Mouse (Mus musculus) urinary bladder, postnatal 4 days (tissue): ENCODE measurements around the gene Doc2a.

ENCODE experiments used
- DNase-seq, 2 experiments: peaks; one replicate each; pipeline ENCODE4 v3.0.0; 2021 to 2022; ENCODE audit warnings: low spot score in 2 of 2

Gene Doc2a

DNA sequence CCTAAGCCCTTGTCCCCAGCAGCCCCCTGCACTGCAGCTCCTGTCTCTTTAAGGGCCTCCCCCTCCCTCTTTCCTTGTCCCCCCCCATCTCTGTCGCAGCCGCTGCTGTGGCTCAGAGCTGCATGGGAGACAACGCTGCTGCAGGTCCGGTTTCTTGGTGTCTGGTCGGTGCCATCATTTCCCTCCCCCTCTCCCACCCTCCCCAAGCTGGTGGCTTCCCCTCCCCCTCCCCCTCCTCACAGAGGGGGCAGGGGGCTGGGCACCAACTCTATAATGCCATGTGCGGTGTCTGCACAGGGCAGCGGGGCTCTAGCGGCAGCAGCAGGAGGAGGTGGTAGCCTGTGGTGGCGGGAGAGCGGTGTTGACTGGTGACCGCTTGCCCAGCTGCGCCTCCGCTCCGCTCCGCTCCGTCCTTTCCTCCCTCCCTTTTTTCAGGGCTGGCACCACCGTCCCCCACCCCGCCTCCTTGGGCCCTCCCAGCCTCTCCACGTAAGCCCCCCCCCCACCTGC, 24.0 kb upstream of the Doc2a start:
- DNase-seq, result no peak

DNA sequence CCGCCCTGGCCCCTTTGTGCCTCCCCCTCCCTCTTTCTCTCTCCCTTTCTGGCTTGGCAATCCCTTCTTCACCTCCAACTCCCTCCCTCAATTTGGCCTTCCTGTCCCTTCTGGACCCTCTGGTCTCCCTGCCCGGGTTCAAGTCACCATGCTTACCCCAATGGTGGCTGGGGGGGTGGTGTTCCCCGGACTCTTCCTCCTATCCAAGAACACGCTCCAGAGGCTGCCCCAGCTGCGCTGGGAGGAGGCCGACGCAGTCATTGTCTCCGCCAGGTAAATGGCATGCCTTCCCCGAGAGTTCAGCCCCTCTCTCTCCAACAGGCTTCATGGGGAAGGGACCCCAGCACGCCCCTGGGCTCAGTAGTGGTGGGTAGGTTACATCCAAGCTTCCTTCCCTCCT, 23.3 kb upstream of the Doc2a start:
- DNase-seq, result no peak

DNA sequence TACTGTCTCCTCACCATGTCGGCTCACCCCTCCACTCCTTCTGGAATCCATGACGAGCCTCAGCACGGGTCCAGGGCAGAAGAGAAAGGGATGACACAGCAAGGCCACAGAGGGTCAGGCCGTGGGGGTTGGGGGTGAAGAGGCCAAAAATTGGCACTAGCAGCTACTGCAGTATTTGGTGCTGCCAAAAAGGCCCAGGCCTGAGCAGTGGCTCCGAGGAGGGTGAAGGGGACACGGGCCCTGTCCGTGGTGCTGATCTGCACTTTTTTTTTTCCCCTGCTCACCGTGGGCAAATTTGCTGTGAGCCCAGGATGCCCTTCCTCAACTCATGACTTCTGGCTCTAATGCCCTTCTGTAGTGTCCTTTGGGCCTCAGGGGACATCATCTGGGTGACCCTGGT, 21.8 kb upstream of the Doc2a start:
- DNase-seq, result no peak

DNA sequence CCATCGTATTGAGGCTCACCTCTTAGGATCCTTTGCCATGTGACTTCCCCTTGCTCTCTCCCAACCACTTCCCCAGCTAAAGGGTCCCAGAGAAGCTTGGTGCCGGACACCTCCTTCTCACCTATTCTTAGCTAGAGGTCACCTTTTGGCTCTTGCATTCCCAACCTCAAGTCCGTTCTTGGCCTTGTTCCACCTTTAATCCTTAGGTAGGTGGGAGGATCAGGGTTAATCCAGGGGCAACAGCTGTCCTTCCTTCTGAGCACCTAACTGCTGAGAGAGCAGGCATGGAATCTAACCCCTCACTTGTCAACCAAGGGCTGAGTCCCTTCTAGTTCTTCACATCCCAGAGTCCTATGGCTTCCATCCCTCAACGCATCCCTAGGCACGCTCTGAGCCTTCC, 21.3 kb upstream of the Doc2a start:
- no peak for DNase-seq

DNA sequence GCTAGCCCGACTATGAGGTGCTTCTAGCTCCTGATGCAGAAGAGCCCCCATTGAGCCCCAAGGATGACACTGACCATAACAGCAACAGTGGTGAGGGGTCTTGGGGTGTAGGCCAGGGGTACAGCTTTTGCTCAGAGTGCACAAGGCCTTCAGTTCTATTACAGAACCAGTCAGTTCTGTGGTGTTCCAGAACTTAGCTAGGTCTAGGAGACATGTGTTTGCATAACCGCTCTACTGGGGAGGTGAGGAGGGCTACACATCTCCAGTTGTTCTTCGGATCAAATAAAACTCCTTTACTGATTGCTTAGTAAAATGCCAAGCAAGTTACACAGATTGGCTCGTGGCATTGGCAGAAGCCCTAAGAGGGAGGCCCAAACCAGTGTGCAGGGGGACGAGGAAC, 15.7 kb upstream of the Doc2a start, which contains the start of gene 4930451I11Rik:
4930451I11Rik (minus strand) TSS at position 101 of the 400 bp plus-strand sequence.
- no peak for DNase-seq

DNA sequence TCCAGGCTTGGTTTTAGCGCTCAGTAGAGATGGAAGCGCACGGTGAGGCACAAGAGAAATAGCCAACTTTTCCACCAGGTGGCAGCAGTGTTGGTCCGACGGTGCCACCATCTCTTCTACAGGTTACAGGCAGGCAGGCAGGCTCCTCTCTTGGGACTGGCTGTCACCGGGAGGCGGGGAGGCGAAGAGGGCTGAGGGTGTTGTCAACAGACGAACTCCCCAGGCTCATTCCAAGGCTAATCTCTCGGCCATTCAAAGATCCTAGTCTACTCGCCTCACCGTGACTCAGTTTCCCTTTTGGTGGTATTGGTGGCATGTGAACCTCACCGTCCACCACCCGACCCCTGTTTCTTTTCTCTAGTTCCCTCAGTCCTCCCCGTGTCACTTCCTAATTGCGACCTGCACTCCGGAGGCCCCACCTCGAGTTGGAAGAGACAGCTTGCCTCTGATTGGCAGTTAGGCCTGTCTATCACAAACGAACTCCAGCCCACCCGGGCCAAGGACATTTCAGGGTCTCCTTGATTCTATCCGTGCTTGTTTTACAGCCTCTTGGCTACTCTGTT, 15.1 kb upstream of the Doc2a start:
- peak; percentile 48 to 75 for DNase-seq

DNA sequence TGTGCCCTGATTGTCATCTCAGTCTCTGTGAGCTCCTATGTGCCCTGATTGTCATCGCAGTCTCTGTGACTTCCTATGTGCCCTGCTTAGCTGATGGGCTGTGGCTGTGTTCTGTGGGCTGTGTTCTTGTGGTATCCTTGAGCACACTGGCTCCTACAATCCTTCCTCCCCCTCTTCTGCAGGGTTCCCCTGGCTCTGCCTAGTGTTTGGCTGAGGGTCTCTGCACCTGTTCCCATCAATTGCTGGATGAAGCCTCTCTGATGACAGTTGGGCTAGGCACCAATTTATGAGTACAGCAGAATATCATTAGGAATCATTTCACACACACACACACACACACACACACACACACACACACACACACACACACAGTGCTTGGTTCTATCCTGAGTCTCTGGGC, 13.9 kb upstream of the Doc2a start:
- DNase-seq, result no peak

DNA sequence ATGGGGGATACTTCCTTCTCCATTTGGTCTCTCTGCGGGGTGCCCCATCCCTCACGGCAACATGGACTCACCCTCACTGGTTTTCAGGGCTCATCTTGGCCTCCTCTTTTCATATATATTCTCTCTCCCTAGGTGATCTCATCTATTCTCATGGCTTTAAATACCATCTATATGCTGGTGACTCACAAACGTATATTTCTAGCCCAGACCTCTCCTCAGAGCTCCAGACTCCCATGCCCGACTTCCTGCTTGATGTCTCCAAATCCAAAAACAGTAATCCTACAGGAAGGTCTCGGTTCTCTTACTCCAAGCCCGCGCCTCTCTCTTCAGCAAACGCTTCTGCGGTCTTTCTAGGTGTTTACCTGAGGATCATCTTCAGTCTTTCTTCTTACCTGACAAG, 3.9 kb upstream of the Doc2a start:
- no peak for DNase-seq

DNA sequence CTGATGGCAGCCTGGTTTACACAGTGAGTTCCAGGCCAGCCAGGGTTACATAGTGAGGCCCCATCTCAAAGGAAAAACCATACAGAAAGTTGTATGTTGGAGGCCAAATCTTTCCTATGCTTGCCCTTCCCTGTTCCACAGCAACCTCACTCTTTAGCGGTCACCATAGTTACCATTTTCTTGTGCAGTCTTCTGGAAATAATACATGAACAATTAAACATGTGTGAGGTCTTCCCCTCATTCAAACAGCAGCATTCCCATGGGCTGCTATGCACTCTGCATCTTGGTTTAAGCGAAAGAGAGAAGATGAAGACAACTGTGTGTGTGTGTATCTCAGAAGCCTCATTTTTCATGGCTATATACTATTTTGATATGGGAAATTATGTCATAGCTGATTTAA, 1.7 kb upstream of the Doc2a start:
- DNase-seq, result no peak

DNA sequence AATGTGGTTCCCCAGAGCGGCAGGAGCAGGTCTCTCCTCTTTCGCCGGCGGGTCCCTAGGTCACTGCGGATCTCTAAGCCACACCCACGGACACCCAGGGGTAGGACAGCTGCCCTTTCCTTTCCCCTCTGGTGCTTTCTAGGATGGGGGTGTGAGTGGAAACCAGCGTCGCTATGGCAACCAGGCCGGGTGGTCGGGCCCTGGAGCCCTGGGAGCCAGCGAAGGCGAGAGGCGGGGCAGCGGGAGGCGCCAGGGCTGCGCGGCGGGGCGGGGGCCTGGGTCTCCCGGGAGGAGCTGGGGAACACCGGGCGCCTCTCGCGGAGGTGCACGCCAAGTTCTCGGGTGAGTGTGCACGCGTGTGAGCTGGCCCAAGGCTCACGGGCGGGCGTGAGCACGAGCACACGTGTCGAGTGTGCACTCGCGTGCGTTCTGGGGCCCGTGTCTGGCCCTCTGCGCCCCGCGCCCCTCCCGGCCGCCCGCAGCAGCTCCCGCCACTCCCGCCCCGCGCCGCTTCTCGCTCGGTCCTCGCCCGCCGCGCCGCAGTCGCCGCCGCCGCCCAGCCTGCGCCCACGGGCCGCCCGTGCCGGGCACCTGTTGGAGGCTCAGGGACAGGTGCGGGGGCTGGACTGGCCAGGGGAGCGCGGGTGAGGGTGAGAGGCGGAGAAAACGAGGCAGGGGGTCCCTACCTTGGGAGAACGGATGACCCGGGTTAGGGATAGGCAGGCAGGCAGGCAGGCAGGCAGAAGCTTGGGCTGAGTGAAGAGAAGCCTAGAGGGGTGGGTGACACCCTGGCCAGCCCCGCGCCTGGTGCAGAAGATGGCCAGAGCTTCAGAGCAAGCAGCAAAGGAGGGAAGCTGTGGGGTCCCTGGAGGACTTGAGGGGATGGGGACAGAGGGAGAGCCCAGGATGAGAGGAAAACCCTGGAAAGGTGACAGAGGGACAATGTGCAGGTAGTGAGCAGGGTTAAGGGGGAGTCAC, 494 bp downstream of the Doc2a start:
- DNase-seq, result no peak

DNA sequence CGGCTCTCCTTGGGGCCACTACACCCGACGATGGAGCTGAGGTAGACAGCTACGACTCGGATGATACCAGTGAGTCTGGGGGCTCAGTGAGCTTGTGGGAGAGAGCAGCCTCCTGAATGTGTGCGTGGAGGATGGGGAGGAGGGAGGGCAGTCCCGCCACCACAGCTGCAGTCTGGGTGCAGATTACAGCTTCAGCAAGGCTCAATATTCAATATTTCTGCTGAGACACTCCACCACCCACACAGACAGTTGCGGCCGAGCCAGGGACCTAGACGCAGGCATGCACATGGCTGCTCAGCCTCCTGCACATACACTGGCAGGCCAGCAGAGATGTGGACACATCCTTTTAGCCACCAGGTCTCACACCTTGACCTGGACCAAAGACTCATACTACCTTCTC, 1.6 kb downstream of the Doc2a start:
- DNase-seq, result no peak

DNA sequence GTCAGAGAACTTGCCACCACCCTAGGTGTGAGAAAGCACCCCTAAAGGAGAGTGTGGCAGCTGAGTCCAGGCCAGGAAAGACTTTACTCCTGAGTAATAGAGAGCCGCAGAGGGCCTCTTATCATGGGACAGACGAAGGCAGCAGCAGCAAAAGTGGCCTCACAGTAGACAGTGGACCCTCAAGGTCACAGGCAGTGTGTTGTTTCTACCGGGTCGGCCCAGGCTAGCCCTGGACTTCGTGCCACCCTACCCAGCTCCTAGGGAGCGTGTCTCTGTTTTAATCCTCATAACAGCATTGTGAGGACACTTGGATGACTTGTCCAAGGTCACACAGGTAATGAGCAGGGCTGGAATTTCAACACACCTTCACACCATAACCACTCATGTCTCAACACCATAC, 2.9 kb downstream of the Doc2a start:
- no peak for DNase-seq

DNA sequence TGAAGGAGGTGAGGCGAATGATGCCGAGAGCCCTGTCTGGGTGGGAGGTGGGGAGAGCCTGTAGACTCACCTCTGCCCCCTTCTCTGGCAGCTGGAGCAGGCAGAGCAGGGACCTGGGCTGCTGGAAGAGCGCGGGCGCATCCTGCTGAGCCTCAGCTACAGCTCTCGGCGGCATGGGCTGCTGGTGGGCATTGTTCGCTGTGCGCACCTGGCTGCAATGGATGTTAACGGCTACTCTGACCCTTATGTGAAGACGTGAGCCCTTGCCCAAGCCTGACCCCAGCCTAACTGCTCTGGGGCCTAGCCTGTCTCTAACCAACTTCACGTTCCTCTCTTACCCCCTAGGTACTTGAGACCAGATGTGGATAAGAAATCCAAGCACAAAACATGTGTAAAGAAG, 4.0 kb downstream of the Doc2a start:
- no peak for DNase-seq

DNA sequence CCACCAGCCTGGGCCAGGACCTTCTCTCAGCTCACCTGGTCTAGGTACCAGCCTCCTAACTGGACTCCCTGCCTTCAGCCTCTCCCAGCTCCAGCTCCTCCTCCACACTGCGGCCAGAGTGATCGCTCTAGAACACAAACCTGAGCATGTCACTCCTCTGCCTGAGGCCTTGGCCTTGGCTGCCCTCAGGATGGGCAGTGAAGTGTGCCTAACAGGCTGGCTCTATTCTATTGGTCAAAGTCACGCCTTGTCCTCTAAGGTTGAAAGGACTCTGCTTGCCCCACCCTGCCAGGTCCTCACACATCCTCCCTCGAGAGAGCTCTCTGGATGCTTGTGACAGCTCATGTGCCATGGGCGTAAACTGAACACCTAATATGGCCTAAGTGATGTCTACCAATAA, 6.2 kb downstream of the Doc2a start:
- DNase-seq, result no peak

DNA sequence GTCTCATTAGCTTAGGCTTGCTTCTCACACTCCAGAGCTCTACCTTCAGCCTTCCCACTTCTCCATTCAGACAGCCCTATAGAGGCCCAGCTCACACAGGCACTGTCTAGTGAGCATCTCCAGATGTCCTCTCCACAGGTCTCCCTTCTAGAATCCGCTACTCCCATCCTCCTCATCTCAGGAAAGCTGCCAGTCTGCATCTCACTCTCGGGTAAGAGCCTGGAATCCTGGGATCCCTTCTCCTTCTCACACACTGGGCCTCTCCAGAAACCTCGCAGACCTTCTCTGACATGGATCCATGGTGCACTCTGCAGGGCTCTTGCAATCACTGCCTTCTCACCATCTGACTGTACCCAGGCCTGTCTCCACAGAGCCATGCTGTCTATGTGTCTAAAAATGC, 8.4 kb downstream of the Doc2a start:
- DNase-seq, result no peak

DNA sequence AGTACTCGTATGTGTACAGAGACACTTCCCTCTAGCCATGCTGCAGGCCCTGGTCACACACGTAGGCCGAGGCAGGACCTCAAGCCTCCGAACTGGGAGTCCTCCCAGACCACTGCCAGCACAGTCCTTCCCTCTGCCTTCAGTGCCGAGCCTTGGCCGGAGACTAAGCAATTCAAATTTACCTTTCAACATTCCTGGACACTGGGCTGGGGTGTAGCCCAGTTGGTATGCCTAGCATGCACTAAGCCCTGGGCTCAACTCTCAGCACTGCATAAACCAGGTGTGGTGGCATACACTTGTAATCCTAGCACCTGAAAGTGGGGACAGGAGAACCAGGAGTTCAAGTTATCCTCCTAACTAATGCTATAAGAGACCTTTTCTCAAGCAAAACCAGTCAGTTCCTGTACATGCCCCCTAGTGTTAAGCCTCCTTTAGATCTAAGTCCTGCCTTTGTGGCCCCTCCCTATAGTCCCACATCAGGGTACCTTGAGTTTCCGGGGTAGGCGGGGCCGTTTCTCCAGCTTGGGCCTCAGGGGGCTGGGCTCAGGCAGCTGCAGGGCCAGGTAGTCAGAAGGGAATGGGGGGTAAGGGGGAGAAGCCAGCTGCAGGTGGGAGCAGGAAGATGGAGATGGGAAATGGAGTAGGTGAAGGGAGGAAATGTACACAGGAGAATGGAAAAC, 9.7 kb downstream of the Doc2a start:
- no peak for DNase-seq

DNA sequence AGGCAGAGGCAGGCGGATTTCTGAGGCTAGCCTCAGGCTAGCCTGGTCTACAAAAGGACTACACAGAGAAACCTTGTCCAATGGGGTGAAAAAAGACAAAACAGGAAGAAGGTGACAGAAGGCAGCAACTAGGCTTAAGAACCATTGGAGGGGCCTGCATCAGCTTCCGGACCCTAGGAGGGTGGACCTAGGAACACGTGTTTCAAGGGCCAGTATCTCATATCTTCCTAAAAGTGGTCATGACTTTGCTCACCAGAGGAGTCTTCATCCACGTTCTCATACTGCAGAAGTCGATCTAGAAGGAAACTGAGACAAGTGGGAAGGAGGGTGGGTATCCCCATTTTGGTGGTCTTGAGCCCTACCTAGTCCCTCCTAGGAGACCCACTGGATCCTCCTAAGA, 13.8 kb downstream of the Doc2a start:
- no peak for DNase-seq

DNA sequence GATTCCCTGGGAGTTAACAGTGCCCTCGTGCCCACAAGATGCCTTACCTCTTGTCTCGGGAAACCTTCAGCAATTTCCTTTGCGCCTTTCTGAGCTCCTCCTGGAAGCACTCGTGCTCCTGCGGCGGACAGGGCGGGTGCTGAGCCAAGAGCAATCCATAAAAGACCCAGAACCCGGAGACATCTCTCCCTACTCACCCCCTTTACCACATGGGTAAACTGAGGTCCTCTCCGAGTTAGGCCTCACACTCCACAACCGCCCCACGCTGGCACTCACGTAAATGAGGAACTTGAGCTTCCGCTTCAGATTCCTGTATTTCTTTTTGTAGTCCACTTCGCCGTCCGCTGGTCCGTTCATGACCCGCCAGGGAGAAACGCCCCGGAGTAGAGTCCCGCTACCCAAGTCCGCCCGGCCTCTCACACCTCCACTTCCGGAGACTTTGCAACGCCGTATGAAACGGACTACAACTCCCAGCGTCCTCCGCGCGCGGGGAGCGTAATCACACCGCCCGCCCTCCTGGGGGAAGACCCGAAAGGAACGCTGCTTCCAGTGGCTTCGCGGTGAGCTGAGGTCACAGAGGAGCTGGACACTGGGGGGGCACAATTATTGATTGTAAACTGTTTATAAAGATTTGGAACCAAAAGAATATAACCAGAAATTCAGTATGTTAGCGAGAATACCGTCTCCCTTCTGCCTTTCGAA, 14.4 kb downstream of the Doc2a start, which contains the start of gene Hirip3:
Hirip3 (plus strand) TSS at position 544 of the 702 bp plus-strand sequence.
- peak; percentile 90 to 94 for DNase-seq

DNA sequence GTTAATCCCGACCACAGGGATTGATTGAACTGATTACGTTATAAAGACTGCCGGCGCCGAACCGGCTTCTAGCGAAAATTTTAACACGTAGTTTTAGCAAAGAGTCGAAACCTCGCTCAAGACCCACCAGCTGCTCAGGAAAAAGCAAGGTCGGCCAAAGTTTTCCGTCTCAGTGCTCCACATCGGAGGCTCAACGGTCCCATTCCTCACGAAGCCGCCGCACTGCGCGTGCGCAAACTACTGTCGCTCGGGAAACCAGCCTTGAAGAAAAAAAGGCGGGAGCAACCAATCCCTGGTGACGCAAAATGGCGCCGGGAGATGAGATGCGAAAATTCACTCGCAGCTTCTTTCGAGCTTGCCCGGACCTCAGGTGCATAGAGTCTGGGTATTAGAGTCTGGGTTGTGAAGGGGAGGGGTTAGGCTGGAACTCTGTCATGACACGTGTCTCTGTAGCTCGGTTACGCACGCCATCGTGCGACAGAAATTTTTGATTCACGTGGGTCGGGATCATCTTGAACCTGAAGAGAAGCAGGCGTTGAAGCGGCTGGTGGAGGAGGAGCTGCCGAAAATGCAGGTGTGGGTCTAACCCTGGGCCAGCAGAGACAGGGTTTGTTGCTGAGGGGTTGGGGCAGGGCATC, 15.1 kb downstream of the Doc2a start, which contains the start of gene Ino80e:
Ino80e (minus strand) TSS at position 231 of the 638 bp plus-strand sequence.
- peak; percentile 88 to 94 for DNase-seq

DNA sequence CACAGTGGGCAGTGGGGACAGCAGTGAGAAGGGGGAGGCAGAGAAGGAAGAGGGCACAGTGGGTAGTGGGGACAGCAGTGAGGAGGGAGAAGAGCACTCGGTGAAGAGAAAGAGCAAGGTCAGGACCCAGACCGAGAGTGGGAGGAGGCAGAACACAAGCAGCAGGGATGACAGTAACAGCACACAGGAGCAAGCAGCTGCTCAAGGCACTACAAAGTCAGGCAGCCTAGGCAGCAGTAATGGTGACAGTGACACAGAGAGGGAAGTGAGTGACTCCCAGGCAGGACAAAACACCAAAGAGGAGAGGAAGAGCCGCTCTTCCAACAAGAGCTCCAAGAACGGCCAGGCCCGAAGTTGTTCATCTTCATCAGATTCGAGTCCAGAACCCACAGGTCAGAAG, 16.6 kb downstream of the Doc2a start:
- DNase-seq, result no peak

DNA sequence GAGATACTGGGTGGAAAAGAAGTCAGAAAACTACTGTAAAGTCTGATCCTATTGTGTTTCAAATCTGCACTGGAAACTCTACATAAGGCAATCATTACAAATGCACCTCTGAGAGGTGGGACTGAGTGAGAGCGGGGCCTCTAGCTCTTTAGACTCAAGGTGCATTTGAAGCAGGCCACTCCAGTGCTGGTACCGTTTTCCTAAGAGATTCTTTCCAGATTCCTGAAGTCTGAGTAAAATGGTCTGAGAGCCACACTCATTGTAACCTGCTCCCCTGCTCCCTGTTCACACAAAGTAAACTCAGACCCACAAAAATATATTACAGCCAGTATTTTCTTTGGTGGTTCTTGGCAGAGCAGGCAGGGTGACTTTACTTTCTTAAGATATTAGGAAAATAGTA, 20.3 kb downstream of the Doc2a start:
- no peak for DNase-seq
